ENCODE assay signal across 12 mouse cellular contexts in the genomic region with DNA sequence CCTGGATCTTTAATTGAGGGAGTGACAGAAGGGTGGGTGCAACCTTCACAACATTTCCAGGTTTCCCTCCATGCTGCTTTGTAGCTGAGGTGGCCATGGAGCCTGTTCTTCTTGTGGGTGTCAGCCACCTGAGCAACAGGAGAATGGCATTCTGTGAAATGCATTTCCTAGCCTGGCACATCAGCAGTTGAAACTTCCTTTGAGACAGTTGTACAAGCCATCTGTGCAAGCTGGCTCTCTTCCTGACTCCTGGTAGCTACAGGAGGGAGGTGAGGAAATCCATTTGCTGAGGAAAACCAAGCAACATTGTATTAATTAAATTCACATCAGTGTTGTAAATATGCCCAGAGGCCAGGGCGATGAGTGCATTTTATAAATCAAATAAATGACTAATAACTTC.
DNase-seq lines count a peak whose midpoint lies in the region; ATAC-seq and TF ChIP-seq lines count a peak whose summit lies in the region.
"Had no signal": no experiment of that assay in that cellular context is flagged by ENCODE, and none has a peak within 500 bp of the region (broad histone marks: within the 10 kb centered on the region; RNA-seq: fewer than 3 reads in every experiment).

No protein-coding gene starts in this region.

- no peaks in the 10 kb centered on the region for H3K9me3 ChIP-seq in forebrain, embryonic 14.5 days (replicated peaks; ENCODE audit: control insufficient read depth, low read length)
- H3K9me3 ChIP-seq in forebrain, embryonic 11.5 days (ENCODE audit: control insufficient read depth, low read length): no peaks in the 10 kb centered on the region
- H3K9me3 ChIP-seq: embryonic facial prominence, embryonic 12.5 days; hindbrain, embryonic 12.5 days; neural tube, embryonic 12.5 days had no signal

- H3K4me2 ChIP-seq in forebrain, embryonic 14.5 days (ENCODE audit: low read length): no peak overlapping the region
- H3K4me2 ChIP-seq in forebrain, embryonic 11.5 days (ENCODE audit: low read depth, low read length, severe bottlenecking): no peak overlapping the region
- H3K4me2 ChIP-seq: embryonic facial prominence, embryonic 12.5 days; hindbrain, embryonic 12.5 days; neural tube, embryonic 12.5 days had no signal

- no peak overlapping the region for H3K4me3 ChIP-seq in forebrain, embryonic 14.5 days (ENCODE audit: low read depth, low read length)
- H3K4me3 ChIP-seq in forebrain, embryonic 11.5 days (ENCODE audit: low read depth, low read length): no peak overlapping the region
- no peak overlapping the region for H3K4me3 ChIP-seq in cerebellum, adult 2 months (replicated peaks; ENCODE audit: insufficient read depth, low read depth, low read length)
- H3K4me3 ChIP-seq in layer of hippocampus, adult 2 months: no peak overlapping the region
- H3K4me3 ChIP-seq: embryonic facial prominence, embryonic 12.5 days; hindbrain, embryonic 12.5 days; neural tube, embryonic 12.5 days had no signal

- H3K36me3 ChIP-seq in forebrain, embryonic 14.5 days (ENCODE audit: control insufficient read depth, insufficient read depth, low read length): no peaks in the 10 kb centered on the region
- H3K36me3 ChIP-seq in forebrain, embryonic 11.5 days (ENCODE audit: control insufficient read depth, insufficient read depth, low read length): no peaks in the 10 kb centered on the region
- H3K36me3 ChIP-seq: embryonic facial prominence, embryonic 12.5 days; hindbrain, embryonic 12.5 days; neural tube, embryonic 12.5 days had no signal

- 76% methylated on average over 1 of the region's 1 CpGs for WGBS in forebrain, embryonic 14.5 days
- 90% methylated on average over 1 of the region's 1 CpGs for WGBS in forebrain, embryonic 11.5 days
- WGBS in cerebellum, adult 2 months: 19% methylated on average over 1 of the region's 1 CpGs

- no peaks in the 10 kb centered on the region for H3K4me1 ChIP-seq in forebrain, embryonic 14.5 days (ENCODE audit: control insufficient read depth, insufficient read depth, low read length)
- H3K4me1 ChIP-seq in forebrain, embryonic 11.5 days (replicated peaks; ENCODE audit: control insufficient read depth, insufficient read depth, low read length): no peaks in the 10 kb centered on the region
- H3K4me1 ChIP-seq in cerebellum, adult 2 months (ENCODE audit: control insufficient read depth, insufficient read depth, low read length): peaks cover 3% of the 10 kb centered on the region; the same call in 1 of the 2 replicates
- H3K4me1 ChIP-seq: hindbrain, embryonic 12.5 days; neural tube, embryonic 12.5 days had no signal

- peak; percentile 66; the same call in 1 of the 2 replicates for ATAC-seq in forebrain, embryonic 14.5 days
- ATAC-seq in forebrain, embryonic 11.5 days (replicated peaks; ENCODE audit: low FRiP score): no peak

- no peaks in the 10 kb centered on the region for H3K27me3 ChIP-seq in forebrain, embryonic 14.5 days (replicated peaks; ENCODE audit: control insufficient read depth, insufficient read depth, low read length)
- no peaks in the 10 kb centered on the region for H3K27me3 ChIP-seq in forebrain, embryonic 11.5 days (ENCODE audit: control insufficient read depth, insufficient read depth, low read length)
- H3K27me3 ChIP-seq in cerebellum, adult 2 months (ENCODE audit: control insufficient read depth, insufficient read depth, low read length): no peaks in the 10 kb centered on the region
- H3K27me3 ChIP-seq: embryonic facial prominence, embryonic 12.5 days; hindbrain, embryonic 12.5 days; neural tube, embryonic 12.5 days had no signal

- TF ChIP-seq CTCF in cerebellum, adult 2 months (IDR thresholded peaks at IDR 0.05; ENCODE audit: borderline replicate concordance, insufficient read depth, low read depth, low read length): no peak
- TF ChIP-seq CTCF in layer of hippocampus, adult 2 months (conservative IDR thresholded peaks at IDR 0.05): no peak

- H3K27ac ChIP-seq in forebrain, embryonic 14.5 days (ENCODE audit: low read depth, low read length): no peak overlapping the region
- H3K27ac ChIP-seq in forebrain, embryonic 11.5 days (ENCODE audit: low read depth, low read length): no peak overlapping the region
- H3K27ac ChIP-seq in cerebellum, adult 2 months (ENCODE audit: insufficient read depth, low read length): no peak overlapping the region
- peak overlapping the region; percentile 70; the same call in 1 of the 2 replicates for H3K27ac ChIP-seq in layer of hippocampus, adult 2 months
- H3K27ac ChIP-seq: embryonic facial prominence, embryonic 12.5 days; hindbrain, embryonic 12.5 days; neural tube, embryonic 12.5 days had no signal

- DNase-seq in forebrain, embryonic 14.5 days (ENCODE audit: low spot score): peak; percentile 78
- DNase-seq in forebrain, embryonic 11.5 days (ENCODE audit: low spot score): no peak
- DNase-seq in cerebellum, adult 2 months: peak; percentile 49 to 72
- DNase-seq in layer of hippocampus, adult 2 months (ENCODE audit: low spot score in 2 of 2): peak; percentile 75
- DNase-seq in left cerebral cortex, postnatal 4 days: peak; percentile 21
- DNase-seq in heart, postnatal 4 days: no peak
- DNase-seq in MN1 (ENCODE audit: low spot score): no peak
- DNase-seq in ovary, adult 18-20 months (ENCODE audit: low spot score): no peak
- DNase-seq: adrenal gland, postnatal 25 days had no signal

- H3K9ac ChIP-seq in forebrain, embryonic 14.5 days (ENCODE audit: low read length): no peak overlapping the region
- H3K9ac ChIP-seq in forebrain, embryonic 11.5 days (ENCODE audit: low read length): no peak overlapping the region
- H3K9ac ChIP-seq: embryonic facial prominence, embryonic 12.5 days; hindbrain, embryonic 12.5 days; neural tube, embryonic 12.5 days had no signal

- intact Hi-C loops in left cerebral cortex, postnatal 4 days (cut with DNase I): no loop called here

- no peak for TF ChIP-seq POLR2A in cerebellum, adult 2 months (IDR thresholded peaks at IDR 0.05; ENCODE audit: borderline replicate concordance, insufficient read depth, low read length)

Comparison
In these comparisons a context has a peak if more than half of its experiments do, and no peak if none do; other contexts are left out.
1. DNase-seq: peak in forebrain, embryonic 14.5 days (single experiment), cerebellum, adult 2 months (2 of 2), layer of hippocampus, adult 2 months (2 of 2) and left cerebral cortex, postnatal 4 days (single experiment); none in forebrain, embryonic 11.5 days (single experiment), heart, postnatal 4 days (single experiment), MN1 (single experiment) and ovary, adult 18-20 months (single experiment).